Mouse (Mus musculus): ENCODE results near the gene Kif26a.

GRCm38 (mm10) chr12:112153597-112153996 lies 7.6 kb downstream of the Kif26a start:
- TF ChIP-seq CTCF (IDR thresholded peaks at IDR 0.05; ENCODE audit: control insufficient read depth, insufficient read depth, insufficient replicate concordance, low read depth, low read length) (no peak), POLR2A (IDR thresholded peaks at IDR 0.05; ENCODE audit: control insufficient read depth, low read depth, low read length) (no peak)

Data from testis, adult 2 months (tissue).